Mouse (Mus musculus) adipocyte (in vitro differentiated cells): ENCODE measurements around the gene Wdr17.

ENCODE experiments used
- DNase-seq: peaks from one replicate; pipeline ENCODE4 v3.0.0-alpha.2; 2016; ENCODE audit warnings: low spot score

Wdr17 gene

DNA sequence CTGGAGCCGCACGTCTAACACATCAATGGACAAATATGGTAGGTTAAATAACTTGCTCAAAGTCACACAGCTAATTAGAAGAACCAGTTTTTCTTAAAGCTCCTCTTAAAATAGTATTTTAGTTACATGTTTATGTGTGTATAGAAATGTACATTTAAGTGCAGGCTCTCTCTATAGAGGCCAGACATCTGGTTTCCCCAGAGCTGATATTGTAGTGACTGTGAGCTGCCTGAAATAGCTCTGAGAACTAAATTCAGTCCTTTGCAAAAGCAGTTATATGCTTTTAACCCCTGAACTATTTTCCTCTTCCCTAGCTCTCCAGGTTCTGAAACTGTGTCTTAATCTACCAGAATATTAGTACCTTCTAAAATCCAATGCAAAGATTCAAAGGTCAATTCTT lies 289.6 kb downstream of the Wdr17 start:
- no peak for DNase-seq

DNA sequence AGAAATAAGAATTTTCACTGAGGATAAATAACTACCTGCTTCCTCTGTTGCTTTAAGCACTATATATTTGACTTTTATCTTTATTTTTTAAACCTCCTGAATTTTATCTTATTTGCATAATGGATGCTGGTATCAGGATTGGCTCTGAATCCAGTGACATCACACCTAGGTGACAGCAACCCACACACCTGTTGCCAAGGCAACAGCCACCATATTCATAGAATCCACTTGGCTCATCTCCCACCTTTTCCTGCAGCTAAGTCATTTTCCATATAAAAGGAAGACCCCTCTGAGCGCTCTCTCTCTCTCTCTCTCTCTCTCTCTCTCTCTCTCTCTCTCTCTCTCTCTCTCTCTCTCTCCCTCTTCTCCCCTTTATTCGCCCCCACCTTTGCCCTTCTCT lies 290.0 kb downstream of the Wdr17 start:
- DNase-seq = no peak

DNA sequence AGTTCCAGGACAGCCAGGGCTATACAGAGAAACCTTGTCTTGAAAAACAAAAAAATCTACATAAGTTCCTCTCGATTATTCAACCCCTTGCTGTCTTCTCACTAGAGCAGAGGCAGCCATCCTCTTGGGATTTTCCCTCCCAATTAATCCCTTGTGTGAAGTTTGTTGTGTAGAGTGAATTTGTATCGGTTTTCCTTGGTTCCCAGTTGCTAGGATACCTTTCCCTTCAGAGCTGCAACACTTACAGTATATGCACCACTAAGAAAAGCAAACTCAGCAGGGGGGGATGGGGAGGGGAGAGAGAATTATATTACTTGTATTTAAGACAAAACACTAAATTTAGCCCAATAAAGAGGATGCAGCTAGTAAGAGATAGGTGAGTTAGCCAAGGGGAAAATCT lies 290.9 kb downstream of the Wdr17 start:
- no peak for DNase-seq

DNA sequence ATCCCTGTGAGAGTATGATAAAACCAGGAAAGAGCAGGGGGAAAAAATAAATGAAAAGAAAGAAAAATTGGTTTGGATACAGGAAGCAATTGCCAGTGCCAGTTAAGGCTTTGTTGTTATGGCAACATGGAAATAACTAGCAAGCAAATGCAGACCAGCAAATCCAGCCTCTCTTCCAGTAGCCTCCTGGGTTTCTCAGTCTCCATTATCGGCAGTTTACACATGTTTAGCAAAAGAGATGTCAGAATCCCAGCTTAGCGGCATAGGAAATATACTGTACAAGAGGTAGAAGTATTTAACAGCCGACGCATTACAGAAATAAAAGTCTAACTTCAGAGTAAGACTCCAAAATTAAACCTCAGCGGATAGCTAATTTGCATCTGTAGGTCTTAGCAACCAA lies 292.4 kb downstream of the Wdr17 start:
- DNase-seq = no peak

DNA sequence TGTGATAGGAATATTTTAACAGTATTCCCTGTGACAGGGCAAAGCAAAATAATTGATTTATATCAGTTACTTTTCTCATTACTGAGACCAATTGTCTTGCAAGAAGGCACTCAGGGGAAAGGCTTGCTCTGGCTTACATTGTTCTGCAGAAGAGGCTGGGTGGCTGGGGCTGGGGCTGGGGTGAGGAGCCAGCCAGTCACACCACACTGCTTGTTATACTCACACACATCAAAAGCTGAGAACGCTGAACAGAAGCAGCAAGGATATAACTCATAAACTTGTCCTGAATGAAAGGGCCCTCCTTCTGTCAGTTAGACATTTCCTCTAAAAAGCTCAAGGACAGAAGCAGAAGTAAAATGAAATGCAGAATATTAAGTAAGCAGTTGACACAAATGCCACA lies 304.1 kb downstream of the Wdr17 start:
- DNase-seq = no peak

DNA sequence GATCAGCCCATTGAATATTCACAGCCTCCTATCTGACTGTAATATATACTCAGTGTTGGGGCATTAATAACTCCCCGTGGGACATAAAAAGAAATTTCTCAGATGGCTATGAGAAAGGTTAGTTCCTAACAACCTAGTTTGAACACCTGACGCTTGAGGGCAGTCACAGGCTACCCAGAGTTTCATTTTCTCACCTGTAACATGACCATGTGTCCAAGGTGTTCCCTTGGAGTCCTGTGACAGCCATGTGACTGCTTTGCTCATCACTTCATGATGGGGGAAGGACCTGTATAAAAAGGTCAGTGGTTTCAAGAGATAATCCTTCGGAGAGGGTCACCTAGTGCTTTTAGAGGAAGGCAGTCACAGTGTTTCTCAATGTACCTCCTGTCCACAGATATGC lies 305.5 kb downstream of the Wdr17 start:
- DNase-seq = no peak
